16 mouse cellular contexts compared by ENCODE assay signal in the genomic region with DNA sequence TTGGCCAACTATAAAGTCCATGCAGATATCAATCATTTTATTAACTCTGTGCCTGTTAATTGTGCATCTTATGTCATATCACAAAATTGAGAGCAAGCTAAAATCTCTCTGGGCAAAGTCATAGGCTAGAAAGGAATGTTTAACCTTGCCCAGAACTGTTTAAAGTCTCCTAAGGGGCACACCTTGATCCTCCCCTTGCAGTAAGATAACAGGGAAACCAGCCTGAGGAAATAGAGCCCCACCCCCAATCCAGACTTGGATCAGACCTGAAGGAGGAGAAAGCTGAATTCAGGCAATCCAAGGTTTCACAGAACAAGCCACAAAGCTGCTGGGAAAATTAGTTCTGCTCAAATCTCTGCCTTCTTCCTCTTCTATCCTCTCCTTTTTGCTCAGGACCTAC. TPM values are rescaled to one million over a fixed set of nuclear protein-coding genes. Genes with fewer than 3 reads are reported as not detected.
"Had no signal": no experiment of that assay in that cellular context is flagged by ENCODE, and none has a peak within 500 bp of the region (broad histone marks: within the 10 kb centered on the region; RNA-seq: fewer than 3 reads in every experiment).

No protein-coding gene starts in this region.

- ATAC-seq: inflammation-experienced regulatory T-cells, adult 6 months; liver, embryonic 12.5 days had no signal

- H3K36me3 ChIP-seq: limb, embryonic 12.5 days; limb, embryonic 15.5 days; liver, embryonic 12.5 days; liver, embryonic 15.5 days had no signal

- DNase-seq: kidney, adult 18-20 months; kidney, postnatal 14 days; kidney, postnatal 4 days; left cerebral cortex, postnatal 4 days; lung, adult 2 months; lung, postnatal 14 days; lung, postnatal 4 days; midbrain, embryonic 14.5 days; thymus, postnatal 25 days had no signal

- H3K27ac ChIP-seq: limb, embryonic 12.5 days; limb, embryonic 15.5 days; liver, embryonic 12.5 days; liver, embryonic 15.5 days had no signal

- H3K4me2 ChIP-seq: limb, embryonic 12.5 days; limb, embryonic 15.5 days; liver, embryonic 12.5 days; liver, embryonic 15.5 days; midbrain, embryonic 11.5 days had no signal

- H3K4me3 ChIP-seq: limb, embryonic 12.5 days; limb, embryonic 15.5 days; liver, embryonic 12.5 days; liver, embryonic 15.5 days had no signal

- H3K9me3 ChIP-seq: limb, embryonic 12.5 days; limb, embryonic 15.5 days; liver, embryonic 12.5 days; liver, embryonic 15.5 days had no signal

- H3K27me3 ChIP-seq: limb, embryonic 15.5 days; liver, embryonic 15.5 days had no signal

- H3K9ac ChIP-seq: limb, embryonic 12.5 days; limb, embryonic 15.5 days; liver, embryonic 12.5 days; liver, embryonic 15.5 days had no signal

RNA-seq across cellular contexts. Expression of a gene that starts 59.3 kb away (rescaled TPM):
- polyA plus RNA-seq: inflammation-experienced regulatory T-cells, adult 6 months; neural tube, embryonic 11.5 days had no signal
